Mouse (Mus musculus) cerebellum, adult 2 months (tissue): ENCODE data around the gene AC141477.1. TPM values are rescaled to one million over a fixed set of nuclear protein-coding genes. Genes with fewer than 3 reads are reported as not detected.

ENCODE experiments used
- DNase-seq, 2 experiments: peaks; one replicate each; pipeline ENCODE4 v3.0.0; 2021
- H3K27ac ChIP-seq: fragments of 200-500 bp; 2 replicates; pipeline ENCODE4 v1.5.1; 2012; ENCODE audit warnings: low read length, control low read depth, inconsistent platforms; ENCODE audit not compliant: insufficient read depth
- H3K27me3 ChIP-seq: fragments of 200-500 bp; 2 replicates; pipeline ENCODE4 v1.6.1; 2012; ENCODE audit warnings: inconsistent platforms, mild to moderate bottlenecking, low read length, moderate library complexity; ENCODE audit not compliant: control insufficient read depth, insufficient read depth
- H3K4me1 ChIP-seq: fragments of 200-500 bp; 2 replicates; pipeline ENCODE4 v1.6.1; 2011; ENCODE audit warnings: low read length; ENCODE audit not compliant: control insufficient read depth, insufficient read depth
- H3K4me3 ChIP-seq: fragments of 200-500 bp; replicated peaks from 2 replicates; pipeline ENCODE3; 2011; ENCODE audit warnings: mild to moderate bottlenecking, low read depth, low read length, control low read depth; ENCODE audit not compliant: insufficient read depth
- CTCF ChIP-seq: fragments of 200-500 bp; IDR thresholded peaks from 2 replicates; pipeline ENCODE4 v1.5.1; 2011; ENCODE audit warnings: low read depth, mild to moderate bottlenecking, control low read depth, low read length, moderate library complexity, borderline replicate concordance; ENCODE audit not compliant: insufficient read depth
- POLR2A ChIP-seq: fragments of 200-500 bp; IDR thresholded peaks from 2 replicates; pipeline ENCODE4 v1.6.1; 2011; ENCODE audit warnings: low read length, control low read depth, borderline replicate concordance; ENCODE audit not compliant: insufficient read depth
- WGBS: fragments of 180-500 bp; shearing (Covaris S2); methylation state at CpG from one replicate; pipeline ENCODE4 v1.1.7; 2018; 5-methylcytosine and 5-hydroxymethylcytosine counted together
- polyA plus RNA-seq: library from polyadenylated mRNA; depleted of rRNA; stranded (reverse); fragments of >200 nt; gene quantifications from 2 replicates; pipeline ENCODE4 v1.2.3, GENCODE M21; 2012; rRNA removed

Gene AC141477.1
- polyA plus RNA-seq, 1 experiment: not detected

- Histone ChIP-seq H3K27ac (no peak overlapping the region), H3K27me3 (no peaks in the 10 kb centered on the region), H3K4me1 (no peaks in the 10 kb centered on the region), H3K4me3 (no peak overlapping the region)
- 75% methylated on average over 9 of the region's 9 CpGs for WGBS
- TF ChIP-seq POLR2A (no peak), CTCF (no peak)
- peak; percentile 26 to 33 for DNase-seq
These were observed 49.1 kb downstream of the AC141477.1 start for GRCm38 (mm10) chr10:76391166-76391565.

Other genes starting within 250 kb of the AC141477.1 start
- gene Prmt2, start 202.6 kb downstream of the AC141477.1 start, polyA plus RNA-seq: 75.5 and 81.4 TPM in 2 replicates
- gene S100b, start 186.6 kb downstream of the AC141477.1 start, polyA plus RNA-seq: 739 and 790 TPM in 2 replicates
- 68.2 and 80.4 TPM in 2 replicates for gene Dip2a, start 95.2 kb downstream of the AC141477.1 start, polyA plus RNA-seq
- gene Pcnt, start 2.3 kb upstream of the AC141477.1 start, polyA plus RNA-seq: 31.3 and 35.5 TPM in 2 replicates
- not detected in 2 replicates for gene 2610028H24Rik, start 8.6 kb upstream of the AC141477.1 start, polyA plus RNA-seq
- 51.5 and 54.4 TPM in 2 replicates for gene Mcm3ap, start 28.5 kb upstream of the AC141477.1 start, polyA plus RNA-seq
- 3.7 and 4.2 TPM in 2 replicates for gene Ybey, start 28.7 kb upstream of the AC141477.1 start, polyA plus RNA-seq
- 30.5 and 32.2 TPM in 2 replicates for gene Lss, start 91.1 kb upstream of the AC141477.1 start, polyA plus RNA-seq
- 0.44 and 0.64 TPM in 2 replicates for gene Spatc1l, start 121.8 kb upstream of the AC141477.1 start, polyA plus RNA-seq
- not detected in 2 replicates for gene Ftcd, start 135.2 kb upstream of the AC141477.1 start, polyA plus RNA-seq
- gene Col6a2, start 183.2 kb upstream of the AC141477.1 start, polyA plus RNA-seq: 2.9 and 4.0 TPM in 2 replicates